Mouse (Mus musculus) limb, embryonic 10.5 days (tissue): Measurements from ENCODE around the gene Cars2. TPM values are rescaled to one million over a fixed set of nuclear protein-coding genes. Genes with fewer than 3 reads are reported as not detected.
"Not testable (repeated sequence)": the region's sequence is repeated elsewhere in the genome, so short reads cannot be mapped to it uniquely, and the experiment has no call there.

Source experiments
- DNase-seq: peaks from one replicate; pipeline ENCODE4 v3.0.0-alpha.2; 2017; ENCODE audit warnings: low spot score
- H3K27ac ChIP-seq: fragments of 300-500 bp; sonication (generic); 2 replicates; pipeline ENCODE4 v1.5.1; 2016; ENCODE audit warnings: mild to moderate bottlenecking
- H3K27me3 ChIP-seq: fragments of 300-500 bp; sonication (generic); 2 replicates; pipeline ENCODE4 v1.6.1; 2016; ENCODE audit warnings: low read depth, mild to moderate bottlenecking; ENCODE audit not compliant: poor library complexity, severe bottlenecking
- H3K36me3 ChIP-seq: fragments of 300-500 bp; sonication (generic); 2 replicates; pipeline ENCODE4 v1.6.1; 2016; ENCODE audit warnings: mild to moderate bottlenecking, moderate library complexity
- H3K4me1 ChIP-seq: fragments of 300-500 bp; sonication (generic); 2 replicates; pipeline ENCODE4 v1.6.1; 2016
- H3K4me3 ChIP-seq: fragments of 300-500 bp; sonication (generic); 2 replicates; pipeline ENCODE4 v1.5.1; 2016; ENCODE audit warnings: mild to moderate bottlenecking, moderate library complexity
- H3K9me3 ChIP-seq: fragments of 300-500 bp; sonication (generic); replicated peaks from 2 replicates; pipeline ENCODE4 v1.6.1; 2016; ENCODE audit warnings: mild to moderate bottlenecking
- WGBS: fragments of 180-500 bp; shearing (Covaris S2); methylation state at CpG from one replicate; pipeline ENCODE4 v1.1.7; 2016; 5-methylcytosine and 5-hydroxymethylcytosine counted together
- polyA plus RNA-seq: library from polyadenylated mRNA; unstranded; fragments of >200 nt; fragmentation: Nextera tagmentation; extraction: Ambion mirVana; gene quantifications from 2 replicates; pipeline ENCODE4 v1.2.1, GENCODE M21; 2016

Gene Cars2
- polyA plus RNA-seq, 1 experiment from 2014 or later = 20.1 TPM

DNA sequence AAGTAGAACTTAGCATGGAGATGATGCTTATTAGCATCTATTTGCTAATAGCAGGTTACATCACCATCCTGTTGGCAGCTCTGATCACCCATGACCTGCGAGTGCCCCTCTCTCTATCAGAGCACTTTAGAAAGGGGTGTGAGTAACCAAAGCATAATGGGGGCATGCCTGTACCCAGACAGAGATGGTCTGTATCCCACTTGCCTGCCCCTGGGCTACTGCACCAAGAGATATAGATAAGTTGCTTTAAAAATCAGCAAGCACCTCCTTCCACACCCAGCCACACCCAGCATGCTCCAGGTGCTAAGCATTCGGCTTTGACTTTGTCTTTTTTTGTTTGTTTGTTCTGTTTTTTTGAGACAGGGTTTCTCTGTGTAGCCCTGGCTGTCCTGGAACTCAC, 74.7 kb downstream of the Cars2 start:
- Histone ChIP-seq H3K4me1 (peaks cover 62% of the 10 kb centered on the region), H3K36me3 (no peaks in the 10 kb centered on the region)
- WGBS = 2% methylated on average over 2 of the region's 2 CpGs

DNA sequence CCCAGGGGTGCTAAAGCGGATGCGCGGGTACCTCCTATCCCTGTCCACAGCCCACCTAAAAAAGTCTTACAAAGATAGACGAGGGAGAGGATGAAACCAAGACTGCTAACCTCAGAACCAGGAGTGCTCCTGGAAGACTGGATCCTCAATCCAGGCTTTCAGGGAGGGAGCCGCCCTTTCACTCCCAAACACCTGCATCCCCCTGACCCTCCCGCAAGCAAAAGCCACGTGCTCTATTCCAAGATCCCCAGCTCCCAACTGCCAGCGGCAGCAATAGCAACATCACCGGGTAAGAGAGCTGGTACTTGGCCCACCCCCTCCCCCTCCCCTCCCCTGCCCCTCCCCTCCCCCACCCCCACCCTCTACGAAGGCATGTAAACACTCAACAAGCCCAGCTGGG, 75.2 kb downstream of the Cars2 start:
- Histone ChIP-seq H3K4me3 (no peak overlapping the region), H3K36me3 (no peaks in the 10 kb centered on the region), H3K27me3 (peaks cover 84% of the 10 kb centered on the region), H3K9me3 (no peaks in the 10 kb centered on the region), H3K27ac (no peak overlapping the region), H3K4me1 (peaks cover 61% of the 10 kb centered on the region)
- DNase-seq = no peak
- 3% methylated on average over 9 of the region's 10 CpGs for WGBS

More for the DNA sequence above, 74.7 kb downstream of the Cars2 start:
- no peaks in the 10 kb centered on the region for H3K9me3 ChIP-seq
- H3K27ac ChIP-seq = no peak overlapping the region
- DNase-seq = no peak
- 0 out of 2 replicates have a peak overlapping the region, but pooled peaks have one; percentile 62 for H3K4me3 ChIP-seq
- peaks cover 84% of the 10 kb centered on the region for H3K27me3 ChIP-seq

DNA sequence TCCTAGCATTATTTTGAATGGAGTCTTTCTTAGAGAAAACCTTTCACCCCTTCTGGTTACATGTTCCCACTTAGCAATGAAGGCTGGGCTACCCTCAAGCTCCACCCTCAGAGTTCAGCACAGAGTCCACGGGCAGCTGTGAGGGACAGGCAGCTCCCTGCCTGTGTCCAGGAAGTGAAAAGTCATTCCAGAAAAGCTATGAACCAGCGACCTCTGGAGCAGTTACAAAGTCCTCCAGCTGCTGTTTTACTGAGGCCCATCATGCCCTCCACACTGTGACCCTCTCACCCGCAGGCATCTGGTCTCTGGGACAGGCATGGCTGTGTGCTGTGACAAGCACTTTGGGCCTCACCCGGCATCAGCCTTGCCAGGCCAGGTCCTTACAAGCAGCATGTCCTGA, 77.5 kb downstream of the Cars2 start:
- no peak for DNase-seq
- Histone ChIP-seq H3K9me3 (no peaks in the 10 kb centered on the region), H3K27ac (peak overlapping the region; percentile 2; the same call in 1 of the 2 replicates), H3K27me3 (peaks cover 63% of the 10 kb centered on the region), H3K36me3 (no peaks in the 10 kb centered on the region), H3K4me1 (peaks cover 52% of the 10 kb centered on the region), H3K4me3 (no peak overlapping the region)
- 20% methylated on average over 4 of the region's 4 CpGs for WGBS

DNA sequence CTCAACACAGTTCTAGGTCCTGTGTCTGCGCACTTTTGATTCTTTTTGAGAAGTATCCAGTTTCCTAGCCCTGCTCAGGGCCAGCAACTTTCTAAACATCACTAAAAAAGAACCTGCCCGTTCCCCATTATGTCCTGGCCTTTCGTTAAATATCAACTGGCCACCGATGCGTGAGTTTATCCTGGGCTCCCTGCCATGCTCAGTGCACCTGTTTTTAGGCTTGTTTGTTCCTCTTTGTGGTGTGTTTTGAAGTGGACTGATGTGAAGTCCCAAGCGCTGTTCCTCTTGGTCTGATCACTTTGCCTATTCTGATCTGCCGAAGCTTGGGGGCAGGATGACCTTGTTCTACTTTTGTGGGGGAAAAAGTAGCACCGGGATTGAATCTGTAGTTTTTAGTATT, 79.3 kb downstream of the Cars2 start:
- DNase-seq = no peak
- no peak overlapping the region for H3K4me3 ChIP-seq
- peaks cover 37% of the 10 kb centered on the region for H3K4me1 ChIP-seq
- H3K9me3 ChIP-seq = no peaks in the 10 kb centered on the region
- 61% methylated on average over 8 of the region's 8 CpGs for WGBS
- H3K36me3 ChIP-seq = no peaks in the 10 kb centered on the region
- no peak overlapping the region for H3K27ac ChIP-seq
- H3K27me3 ChIP-seq = peaks cover 46% of the 10 kb centered on the region

DNA sequence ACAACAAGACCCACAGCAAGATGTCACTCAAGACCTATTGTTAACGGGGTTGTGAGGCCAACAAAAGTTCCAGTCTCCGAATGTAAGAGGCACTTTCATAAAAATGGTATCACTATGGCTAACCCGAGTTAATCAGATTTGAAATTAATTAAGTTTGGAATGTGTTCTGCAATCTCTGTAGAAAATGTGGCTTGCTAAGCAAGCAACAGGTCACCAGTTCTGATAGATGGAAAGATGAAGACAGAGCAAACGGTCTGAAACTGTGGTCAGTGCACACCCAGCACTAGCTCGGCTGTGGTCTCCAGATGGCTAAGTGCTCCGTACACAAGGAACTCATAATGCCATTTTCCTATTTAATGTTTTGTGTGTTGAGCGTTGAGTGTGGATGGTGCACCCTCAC, 79.9 kb downstream of the Cars2 start:
- 83% methylated on average over 7 of the region's 7 CpGs for WGBS
- Histone ChIP-seq H3K27me3 (peaks cover 40% of the 10 kb centered on the region), H3K4me1 (peaks cover 31% of the 10 kb centered on the region)

DNA sequence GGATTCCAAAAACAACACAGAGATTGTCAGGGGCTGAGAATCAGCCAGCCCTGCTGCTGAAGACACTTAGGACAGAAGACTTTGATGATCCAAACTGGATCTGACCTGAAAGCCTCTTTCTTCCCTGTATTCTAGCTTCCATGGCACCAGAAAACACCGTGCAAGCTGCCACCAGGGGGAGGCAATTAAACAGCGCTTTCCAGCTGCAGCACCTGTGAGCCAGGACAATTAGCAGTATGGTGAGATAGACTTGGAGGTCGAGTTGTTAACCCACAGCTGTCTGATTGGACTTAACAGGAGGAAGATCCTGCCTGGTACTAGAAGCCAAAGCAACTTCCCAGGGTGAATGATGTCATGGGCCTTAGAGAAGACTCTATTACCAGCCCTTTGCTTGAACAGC, 81.5 kb downstream of the Cars2 start:
- H3K4me1 ChIP-seq = peaks cover 22% of the 10 kb centered on the region; the same call in 1 of the 2 replicates
- WGBS = 3% methylated on average over 3 of the region's 3 CpGs

More for the DNA sequence above, 79.9 kb downstream of the Cars2 start:
- Histone ChIP-seq H3K27ac (no peak overlapping the region), H3K36me3 (no peaks in the 10 kb centered on the region), H3K4me3 (no peak overlapping the region), H3K9me3 (no peaks in the 10 kb centered on the region)
- no peak for DNase-seq

DNA sequence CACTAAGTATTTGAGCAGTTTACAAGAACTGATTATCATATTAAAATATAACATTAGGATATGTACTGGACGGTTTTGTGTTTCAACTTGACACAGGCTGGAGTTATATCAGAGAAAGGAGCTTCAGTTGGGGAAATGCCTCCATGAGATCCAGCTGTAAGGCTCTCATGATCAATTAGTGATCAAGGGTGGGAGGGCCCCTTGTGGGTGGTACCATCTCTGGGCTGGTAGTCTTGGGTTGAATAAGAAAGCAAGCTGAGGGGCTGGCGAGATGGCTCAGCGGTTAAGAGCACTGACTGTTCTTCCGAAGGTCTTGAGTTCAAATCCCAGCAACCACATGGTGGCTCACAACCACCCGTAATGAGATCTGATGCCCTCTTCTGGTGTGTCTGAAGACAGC, 84.1 kb downstream of the Cars2 start:
- not testable (repeated sequence) for H3K4me1 ChIP-seq, H3K36me3 ChIP-seq, H3K4me3 ChIP-seq, H3K27ac ChIP-seq, H3K9me3 ChIP-seq, DNase-seq
- H3K27me3 ChIP-seq = peaks cover 14% of the 10 kb centered on the region
- 93% methylated on average over 5 of the region's 5 CpGs for WGBS

More for the DNA sequence above, 81.5 kb downstream of the Cars2 start:
- DNase-seq = peak; percentile 60
- H3K27ac ChIP-seq = no peak overlapping the region
- H3K36me3 ChIP-seq = no peaks in the 10 kb centered on the region
- H3K4me3 ChIP-seq = no peak overlapping the region
- no peaks in the 10 kb centered on the region for H3K9me3 ChIP-seq
- H3K27me3 ChIP-seq = peaks cover 24% of the 10 kb centered on the region

DNA sequence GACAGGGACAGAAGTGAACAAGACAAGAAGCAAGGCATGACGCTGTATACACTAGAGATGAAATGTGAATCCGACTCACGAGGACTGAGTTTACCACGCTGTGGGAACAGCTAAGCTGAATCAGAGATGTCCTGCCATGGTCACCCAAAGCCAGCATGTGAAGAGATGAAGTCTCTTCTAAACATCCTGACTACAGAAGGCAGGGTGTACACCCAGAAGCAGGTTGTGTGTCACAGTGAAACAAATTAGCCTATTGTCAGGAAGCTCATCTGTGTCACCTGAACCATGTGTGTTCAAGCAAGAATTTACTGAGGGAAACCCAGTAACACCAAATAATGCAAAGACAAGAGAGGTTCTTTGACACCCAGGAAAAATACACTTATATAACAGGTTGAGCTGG, 85.0 kb downstream of the Cars2 start:
- no peaks in the 10 kb centered on the region for H3K9me3 ChIP-seq
- H3K27me3 ChIP-seq = peaks cover 5% of the 10 kb centered on the region; the same call in 1 of the 2 replicates
- H3K27ac ChIP-seq = no peak overlapping the region
- no peak for DNase-seq
- H3K36me3 ChIP-seq = no peaks in the 10 kb centered on the region
- H3K4me3 ChIP-seq = no peak overlapping the region
- peaks cover 4% of the 10 kb centered on the region; the same call in 1 of the 2 replicates for H3K4me1 ChIP-seq
- 96% methylated on average over 4 of the region's 4 CpGs for WGBS

DNA sequence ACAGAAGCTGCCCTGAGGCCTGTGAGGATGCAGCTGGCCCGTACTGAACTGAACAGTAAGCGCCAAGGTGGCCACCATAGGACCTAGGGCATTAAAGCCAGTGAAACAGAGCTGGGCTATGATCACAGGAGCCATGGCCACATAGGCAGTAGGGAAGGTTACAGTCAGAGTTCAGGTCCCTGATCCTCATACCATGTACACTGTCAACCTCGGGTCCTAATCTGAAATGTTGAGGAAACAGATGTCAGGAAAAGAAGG, 85.9 kb downstream of the Cars2 start:
- Histone ChIP-seq H3K27ac (no peak overlapping the region), H3K4me1 (peaks cover 4% of the 10 kb centered on the region; the same call in 1 of the 2 replicates), H3K27me3 (no peaks in the 10 kb centered on the region), H3K36me3 (no peaks in the 10 kb centered on the region), H3K4me3 (no peak overlapping the region), H3K9me3 (no peaks in the 10 kb centered on the region)
- 83% methylated on average over 3 of the region's 3 CpGs for WGBS
- no peak for DNase-seq

Other genes with a start within 250 kb of the Cars2 start
- 53.0 and 53.6 TPM in 2 replicates for gene Col4a2, start 238.0 kb downstream of the Cars2 start, polyA plus RNA-seq
- 141 and 145 TPM in 2 replicates for gene Col4a1, start 238.0 kb downstream of the Cars2 start, polyA plus RNA-seq
- 0.99 and 1.9 TPM in 2 replicates for gene Rab20, start 72.1 kb downstream of the Cars2 start, polyA plus RNA-seq
- 105 and 116 TPM in 2 replicates for gene Naxd, start 53.3 kb downstream of the Cars2 start, polyA plus RNA-seq
- 39.7 and 40.8 TPM in 2 replicates for gene Ing1, start 4.8 kb upstream of the Cars2 start, polyA plus RNA-seq
- 146 and 157 TPM in 2 replicates for gene Ankrd10, start 85.0 kb upstream of the Cars2 start, polyA plus RNA-seq
- gene 1700016D06Rik, start 150.3 kb upstream of the Cars2 start, polyA plus RNA-seq = 0.21 TPM in 1 of 2 replicates, not detected in the other
- gene Arhgef7, start 176.9 kb upstream of the Cars2 start, polyA plus RNA-seq = 52.4 and 59.1 TPM in 2 replicates